Mouse (Mus musculus) heart, embryonic 12.5 days (tissue): ENCODE measurements at regions not wholly inside any gene's neighbourhood (a gene's known extent, or its start where the extent isn't known, plus 50 kb on each side); places are given as distances from the start of the nearest gene placed in this dataset.
A peak's percentile ranks its signal among the peaks of the same experiment; 100 is the strongest.

Experiments used
- ATAC-seq: fragments of 200-750 bp; cut with Nextera tagmentation; 2 replicates; pipeline ENCODE4 v1.8.0; 2017; ENCODE audit warnings: moderate TSS enrichment, moderate library complexity; ENCODE audit not compliant: insufficient number of reproducible peaks, low FRiP score
- H3K27ac ChIP-seq: fragments of 300-500 bp; sonication (generic); 2 replicates; pipeline ENCODE4 v1.5.1; 2016; ENCODE audit warnings: mild to moderate bottlenecking, moderate library complexity; ENCODE audit not compliant: poor library complexity, severe bottlenecking
- H3K27me3 ChIP-seq: fragments of 300-500 bp; sonication (generic); replicated peaks from 2 replicates; pipeline ENCODE4 v1.6.1; 2016; ENCODE audit warnings: mild to moderate bottlenecking, moderate library complexity
- H3K36me3 ChIP-seq: fragments of 300-500 bp; sonication (generic); 2 replicates; pipeline ENCODE4 v1.6.1; 2016; ENCODE audit warnings: mild to moderate bottlenecking, moderate library complexity
- H3K4me1 ChIP-seq: fragments of 300-500 bp; sonication (generic); replicated peaks from 2 replicates; pipeline ENCODE4 v1.6.1; 2016; ENCODE audit warnings: mild to moderate bottlenecking
- H3K4me2 ChIP-seq: fragments of 300-500 bp; sonication (generic); 2 replicates; pipeline ENCODE4 v1.6.1; 2016; ENCODE audit warnings: mild to moderate bottlenecking, moderate library complexity
- H3K4me3 ChIP-seq: fragments of 300-500 bp; sonication (generic); 2 replicates; pipeline ENCODE4 v1.5.1; 2016; ENCODE audit warnings: mild to moderate bottlenecking
- H3K9ac ChIP-seq: fragments of 300-500 bp; sonication (generic); 2 replicates; pipeline ENCODE4 v1.6.1; 2016; ENCODE audit warnings: mild to moderate bottlenecking, moderate library complexity
- H3K9me3 ChIP-seq: fragments of 300-500 bp; sonication (generic); replicated peaks from 2 replicates; pipeline ENCODE4 v1.6.1; 2016; ENCODE audit warnings: mild to moderate bottlenecking, moderate library complexity
- WGBS: fragments of 180-500 bp; shearing (Covaris S2); methylation state at CpG from one replicate; pipeline ENCODE4 v1.1.7; 2016; 5-methylcytosine and 5-hydroxymethylcytosine counted together

GRCm38 (mm10) chr13:90584766-90585165 is 320.4 kb downstream of the Atp6ap1l start:
- Histone ChIP-seq H3K4me3 (no peak overlapping the region), H3K27ac (no peak overlapping the region), H3K27me3 (no peaks in the 10 kb centered on the region), H3K4me2 (no peak overlapping the region), H3K36me3 (no peaks in the 10 kb centered on the region), H3K4me1 (no peaks in the 10 kb centered on the region), H3K9ac (no peak overlapping the region), H3K9me3 (no peaks in the 10 kb centered on the region)
- no peak for ATAC-seq
- 88% methylated on average over 2 of the region's 2 CpGs for WGBS

- Histone ChIP-seq H3K4me1 (no peaks in the 10 kb centered on the region), H3K9me3 (no peaks in the 10 kb centered on the region), H3K9ac (no peak overlapping the region), H3K36me3 (no peaks in the 10 kb centered on the region), H3K4me2 (no peak overlapping the region), H3K27ac (no peak overlapping the region), H3K27me3 (no peaks in the 10 kb centered on the region), H3K4me3 (no peak overlapping the region)
- ATAC-seq, result no peak
- WGBS, result 84% methylated on average over 2 of the region's 2 CpGs
Observed at GRCm38 (mm10) chr13:90575371-90575770, 329.8 kb downstream of the Atp6ap1l start.

DNA sequence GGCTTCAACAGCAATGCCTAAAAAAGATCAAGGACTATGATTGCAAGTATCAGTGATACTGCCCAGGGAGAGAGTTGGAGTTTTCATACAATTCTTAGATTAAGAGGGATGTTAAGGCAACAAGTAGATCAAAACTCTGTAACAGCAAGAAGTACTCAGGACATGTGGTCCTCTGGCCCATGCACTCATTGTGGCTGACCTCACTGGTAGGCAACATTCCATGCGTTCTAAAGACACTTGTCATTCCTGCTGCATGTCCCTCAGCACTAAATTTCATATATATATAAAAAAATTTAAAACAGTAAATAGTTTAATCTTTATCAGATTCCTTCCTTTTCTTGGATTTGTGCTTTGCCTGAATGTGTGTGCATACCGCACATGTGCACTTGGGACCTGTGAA is 332.6 kb downstream of the Atp6ap1l start:
- no peaks in the 10 kb centered on the region for H3K27me3 ChIP-seq
- 93% methylated on average over 2 of the region's 2 CpGs for WGBS
- no peak overlapping the region for H3K4me2 ChIP-seq

GRCm38 (mm10) chr13:90563183-90563840 is 341.8 kb downstream of the Atp6ap1l start:
- Histone ChIP-seq H3K9me3 (no peaks in the 10 kb centered on the region), H3K4me2 (no peak overlapping the region), H3K36me3 (no peaks in the 10 kb centered on the region), H3K4me1 (no peaks in the 10 kb centered on the region), H3K27me3 (no peaks in the 10 kb centered on the region), H3K27ac (no peak overlapping the region), H3K9ac (no peak overlapping the region), H3K4me3 (no peak overlapping the region)
- no peak for ATAC-seq
- WGBS, result 79% methylated on average over 1 of the region's 1 CpGs

More for the DNA sequence above, 332.6 kb downstream of the Atp6ap1l start:
- no peak for ATAC-seq
- no peak overlapping the region for H3K27ac ChIP-seq
- H3K9ac ChIP-seq, result no peak overlapping the region
- H3K9me3 ChIP-seq, result no peaks in the 10 kb centered on the region
- no peaks in the 10 kb centered on the region for H3K4me1 ChIP-seq
- no peaks in the 10 kb centered on the region for H3K36me3 ChIP-seq
- no peak overlapping the region for H3K4me3 ChIP-seq

DNA sequence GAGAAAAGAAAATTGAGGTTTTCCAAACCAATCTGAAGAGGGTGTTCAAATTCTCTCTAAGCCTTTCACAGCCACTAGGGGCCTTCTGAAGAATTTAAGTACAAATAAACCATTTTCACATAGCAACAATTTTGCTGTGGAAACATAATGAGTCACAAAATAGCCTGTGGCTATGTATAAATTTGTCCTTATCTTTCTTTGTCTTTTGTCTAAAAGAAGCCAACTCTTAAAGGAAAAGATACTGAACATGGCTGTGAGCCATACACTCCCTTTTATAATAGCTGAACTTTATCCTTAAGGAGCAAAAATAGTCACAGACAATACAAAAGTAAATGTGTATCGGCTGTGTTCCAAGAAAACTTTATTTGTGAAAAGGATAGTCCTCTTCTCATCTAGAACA is 345.1 kb downstream of the Atp6ap1l start:
- Histone ChIP-seq H3K36me3 (no peaks in the 10 kb centered on the region), H3K27ac (no peak overlapping the region), H3K9ac (no peak overlapping the region), H3K4me2 (no peak overlapping the region), H3K4me3 (no peak overlapping the region), H3K9me3 (no peaks in the 10 kb centered on the region), H3K4me1 (no peaks in the 10 kb centered on the region), H3K27me3 (no peaks in the 10 kb centered on the region)
- peak; percentile 57; the same call in 1 of the 2 replicates for ATAC-seq
- WGBS, result 61% methylated on average over 1 of the region's 1 CpGs

- no peaks in the 10 kb centered on the region for H3K4me1 ChIP-seq
- ATAC-seq, result no peak
- no peaks in the 10 kb centered on the region for H3K9me3 ChIP-seq
- no peak overlapping the region for H3K9ac ChIP-seq
- H3K27me3 ChIP-seq, result no peaks in the 10 kb centered on the region
- no peak overlapping the region for H3K4me2 ChIP-seq
- H3K36me3 ChIP-seq, result no peaks in the 10 kb centered on the region
- H3K27ac ChIP-seq, result no peak overlapping the region
- H3K4me3 ChIP-seq, result no peak overlapping the region
- 89% methylated on average over 2 of the region's 2 CpGs for WGBS
Observed at GRCm38 (mm10) chr13:90559481-90559880, 345.7 kb downstream of the Atp6ap1l start.

- H3K4me2 ChIP-seq, result no peak overlapping the region
- no peak overlapping the region for H3K9ac ChIP-seq
- WGBS, result 75% methylated on average over 2 of the region's 2 CpGs
- no peaks in the 10 kb centered on the region for H3K36me3 ChIP-seq
- H3K27ac ChIP-seq, result no peak overlapping the region
- no peak overlapping the region for H3K4me3 ChIP-seq
- ATAC-seq, result no peak
- H3K4me1 ChIP-seq, result no peaks in the 10 kb centered on the region
- no peaks in the 10 kb centered on the region for H3K9me3 ChIP-seq
- H3K27me3 ChIP-seq, result no peaks in the 10 kb centered on the region
Observed at GRCm38 (mm10) chr13:90551166-90551565, 354.0 kb downstream of the Atp6ap1l start.

- no peaks in the 10 kb centered on the region for H3K4me1 ChIP-seq
- no peak for ATAC-seq
- H3K27ac ChIP-seq, result no peak overlapping the region
- H3K4me3 ChIP-seq, result no peak overlapping the region
- no peaks in the 10 kb centered on the region for H3K27me3 ChIP-seq
- no peaks in the 10 kb centered on the region for H3K36me3 ChIP-seq
- H3K4me2 ChIP-seq, result no peak overlapping the region
- WGBS, result 79% methylated on average over 1 of the region's 1 CpGs
- no peaks in the 10 kb centered on the region for H3K9me3 ChIP-seq
- no peak overlapping the region for H3K9ac ChIP-seq
Observed at GRCm38 (mm10) chr13:90546288-90547035, 358.7 kb downstream of the Atp6ap1l start.

- Histone ChIP-seq H3K4me2 (no peak overlapping the region), H3K9ac (no peak overlapping the region), H3K4me3 (no peak overlapping the region), H3K36me3 (no peaks in the 10 kb centered on the region), H3K27me3 (no peaks in the 10 kb centered on the region), H3K4me1 (no peaks in the 10 kb centered on the region), H3K27ac (no peak overlapping the region), H3K9me3 (no peaks in the 10 kb centered on the region)
- no peak for ATAC-seq
Observed at GRCm38 (mm10) chr13:90545816-90546215, 359.3 kb downstream of the Atp6ap1l start.

GRCm38 (mm10) chr13:90537525-90537924 is 367.6 kb downstream of the Atp6ap1l start:
- Histone ChIP-seq H3K4me3 (no peak overlapping the region), H3K4me2 (no peak overlapping the region), H3K9me3 (peaks cover 5% of the 10 kb centered on the region), H3K9ac (no peak overlapping the region), H3K4me1 (no peaks in the 10 kb centered on the region), H3K36me3 (peaks cover 4% of the 10 kb centered on the region; the same call in 1 of the 2 replicates), H3K27me3 (no peaks in the 10 kb centered on the region), H3K27ac (no peak overlapping the region)
- 85% methylated on average over 1 of the region's 1 CpGs for WGBS
- no peak for ATAC-seq

- Histone ChIP-seq H3K9me3 (no peaks in the 10 kb centered on the region), H3K27ac (no peak overlapping the region), H3K4me1 (peaks cover under 1% of the 10 kb centered on the region), H3K27me3 (no peaks in the 10 kb centered on the region), H3K36me3 (no peaks in the 10 kb centered on the region), H3K9ac (no peak overlapping the region), H3K4me2 (no peak overlapping the region), H3K4me3 (no peak overlapping the region)
- ATAC-seq, result no peak
- WGBS, result 84% methylated on average over 3 of the region's 3 CpGs
Observed at GRCm38 (mm10) chr13:90526998-90527397, 378.2 kb downstream of the Atp6ap1l start.
